Mouse (Mus musculus) left cerebral cortex, adult 2 months (tissue): ENCODE data around the gene Zfp639. TPM values are rescaled to one million over a fixed set of nuclear protein-coding genes. Genes with fewer than 3 reads are reported as not detected.

Source experiments
- DNase-seq, 2 experiments: peaks; one replicate each; pipeline ENCODE4 v3.0.0; 2021 to 2022; ENCODE audit warnings: low spot score in 2 of 2, mixed read lengths in 1 of 2; ENCODE audit errors: extremely low spot score in 1 of 2
- H3K27ac ChIP-seq: fragments of 200-600 bp; 2 replicates; pipeline ENCODE4 v1.8.1; 2022
- H3K4me3 ChIP-seq: fragments of 200-600 bp; 2 replicates; pipeline ENCODE4 v1.8.1; 2022
- CTCF ChIP-seq: fragments of 200-600 bp; IDR thresholded peaks from 2 replicates; pipeline ENCODE4 v1.8.1; 2022; ENCODE audit warnings: antibody characterized with exemption, mild to moderate bottlenecking, moderate library complexity
- intact Hi-C: fragments of 180-260 bp; cut with DNase I; formaldehyde crosslinking; loops from one replicate; pipeline ENCODE4 v1.15.1; 2025
- long read RNA-seq, 2 experiments: library from polyadenylated mRNA; stranded (forward); transcript quantifications; one replicate each; pipeline ENCODE4 v2.0.0; 2021; ENCODE audit warnings: borderline mapping rate in 2 of 2
- total RNA-seq, 2 experiments: library from RNA; stranded (reverse); gene quantifications; 2 replicates each; pipeline ENCODE4 v1.2.3; 2021

Gene Zfp639
- total RNA-seq, result 10 to 100 TPM; 36.1 to 37.0 TPM
- long read RNA-seq, experiment 1, partial matches to known transcripts, result 1 of 11 reads
- long read RNA-seq, experiment 1, other reads (novel, unspliced or antisense), result 6 of 11 reads
- long read RNA-seq, experiment 2, transcript Zfp639-202 (7 exons, 1,988 nt), result major isoform, 6 of 15 reads
- long read RNA-seq, experiment 2, partial matches to known transcripts, result 2 of 15 reads
- long read RNA-seq, experiment 2, other reads (novel, unspliced or antisense), result 4 of 15 reads

GRCm38 (mm10) chr3:32509496-32510374, at the start of gene Zfp639:
Gene Zfp639, plus strand, starts transcription at chr3:32510259.
- peak within 1 kb of the TSS; percentile 85 for H3K27ac ChIP-seq
- intact Hi-C loops, result loop anchor here (2.0 to 5.0 kb wide), 3 partner anchors 37 to 717 kb away; partner anchors contain the start of gene Pik3ca
- TF ChIP-seq CTCF, result no peak
- H3K4me3 ChIP-seq, result peak within 1 kb of the TSS; percentile 79
- DNase-seq, result no peak

DNA sequence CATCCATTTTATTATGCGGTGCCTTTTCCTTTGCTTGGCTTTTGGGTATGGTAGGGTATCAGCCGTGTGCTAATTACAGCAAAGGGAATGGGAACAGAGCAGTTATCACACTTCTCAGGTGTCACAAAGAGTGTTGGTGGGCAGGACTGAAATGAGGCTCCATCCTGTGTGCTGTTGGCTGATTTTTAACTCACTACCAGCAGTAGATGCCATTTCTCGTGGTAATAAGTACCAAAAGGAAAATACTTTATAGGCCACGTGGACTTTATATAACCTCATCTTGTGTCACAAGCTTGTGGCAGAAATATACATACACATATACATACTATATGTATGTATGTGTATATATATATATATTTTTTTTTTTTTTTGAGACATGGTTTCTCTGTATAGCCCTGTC, 42.7 kb upstream of the Zfp639 start:
- H3K4me3 ChIP-seq, result no peak overlapping the region
- H3K27ac ChIP-seq, result no peak overlapping the region
- intact Hi-C loops, result no loop called here
- TF ChIP-seq CTCF, result no peak
- DNase-seq, result no peak

DNA sequence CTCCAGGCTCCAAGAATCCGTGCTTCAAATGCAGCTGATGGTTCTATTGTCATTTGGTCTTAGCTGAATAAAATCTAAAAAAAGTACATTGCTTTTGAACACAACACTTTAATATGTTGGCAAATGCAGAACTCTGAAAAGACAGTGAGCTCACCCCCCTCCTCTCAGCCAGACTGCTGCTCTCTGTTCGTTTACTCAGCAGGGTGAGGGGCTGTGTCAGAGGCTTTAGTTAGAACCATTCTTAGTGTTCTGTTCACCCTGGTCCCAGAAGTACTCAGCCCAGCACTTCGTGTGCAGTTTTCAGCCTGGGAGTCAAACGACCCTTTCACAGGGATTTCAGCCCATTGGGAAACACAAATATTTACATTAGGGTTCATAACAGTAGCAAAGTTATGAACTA, 41.6 kb upstream of the Zfp639 start:
- TF ChIP-seq CTCF, result no peak
- Histone ChIP-seq H3K27ac (no peak overlapping the region), H3K4me3 (no peak overlapping the region)
- intact Hi-C loops, result no loop called here
- DNase-seq, result no peak

GRCm38 (mm10) chr3:32470449-32470848, 39.6 kb upstream of the Zfp639 start:
- H3K4me3 ChIP-seq, result no peak overlapping the region

GRCm38 (mm10) chr3:32471098-32471497, 39.0 kb upstream of the Zfp639 start:
- intact Hi-C loops, result loop anchor here (5.0 kb wide), 1 partner anchor 36 kb away; no protein-coding TSS in a partner anchor
- TF ChIP-seq CTCF, result no peak
- H3K4me3 ChIP-seq, result no peak overlapping the region
- DNase-seq, result peak in 1 of 2 experiments; percentile 21
- H3K27ac ChIP-seq, result no peak overlapping the region

More at GRCm38 (mm10) chr3:32470449-32470848, 39.6 kb upstream of the Zfp639 start:
- no peak for TF ChIP-seq CTCF
- DNase-seq, result no peak
- no peak overlapping the region for H3K27ac ChIP-seq
- intact Hi-C loops, result loop anchor here (5.0 kb wide), 1 partner anchor 37 kb away; no protein-coding TSS in a partner anchor

GRCm38 (mm10) chr3:32472191-32472900, 37.7 kb upstream of the Zfp639 start:
- DNase-seq, result no peak
- TF ChIP-seq CTCF, result no peak
- Histone ChIP-seq H3K27ac (no peak overlapping the region), H3K4me3 (no peak overlapping the region)
- intact Hi-C loops, result loop anchor here (5.0 kb wide), 1 partner anchor 35 kb away; no protein-coding TSS in a partner anchor

- DNase-seq, result no peak
- TF ChIP-seq CTCF, result no peak
- no peak overlapping the region for H3K27ac ChIP-seq
- H3K4me3 ChIP-seq, result no peak overlapping the region
- intact Hi-C loops, result loop anchor here (5.0 kb wide), 1 partner anchor 34 kb away; no protein-coding TSS in a partner anchor
Measured at GRCm38 (mm10) chr3:32473184-32473583, 36.9 kb upstream of the Zfp639 start.

GRCm38 (mm10) chr3:32479961-32480360, 30.1 kb upstream of the Zfp639 start:
- H3K4me3 ChIP-seq, result no peak overlapping the region
- TF ChIP-seq CTCF, result no peak
- intact Hi-C loops, result no loop called here
- DNase-seq, result no peak
- no peak overlapping the region for H3K27ac ChIP-seq

- no peak for TF ChIP-seq CTCF
Measured at GRCm38 (mm10) chr3:32483035-32483434, 27.0 kb upstream of the Zfp639 start.

DNA sequence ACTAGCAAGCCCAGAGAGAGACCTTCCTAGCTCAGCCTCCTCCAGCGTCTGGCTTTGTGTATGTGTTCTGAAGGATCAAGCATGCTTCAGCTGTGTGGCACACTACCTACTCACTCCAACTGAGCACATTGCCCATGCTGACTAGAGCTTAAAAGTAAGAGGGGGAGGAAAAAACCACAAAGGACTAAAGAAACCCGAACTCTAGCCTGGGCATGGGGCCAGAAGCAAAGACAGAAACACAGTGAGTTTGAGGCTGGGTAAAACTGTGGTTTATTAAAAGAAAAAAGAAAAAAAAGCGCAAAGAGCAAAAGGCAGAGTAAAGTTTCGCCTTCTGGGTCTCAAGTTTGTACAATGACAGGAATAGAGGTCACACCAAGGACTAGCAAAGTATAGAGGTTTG, 23.5 kb upstream of the Zfp639 start:
- H3K27ac ChIP-seq, result no peak overlapping the region
- no peak for TF ChIP-seq CTCF
- no peak for DNase-seq
- no peak overlapping the region for H3K4me3 ChIP-seq
- intact Hi-C loops, result no loop called here

More at GRCm38 (mm10) chr3:32483035-32483434, 27.0 kb upstream of the Zfp639 start:
- no peak overlapping the region for H3K27ac ChIP-seq
- H3K4me3 ChIP-seq, result no peak overlapping the region
- intact Hi-C loops, result no loop called here
- DNase-seq, result no peak

DNA sequence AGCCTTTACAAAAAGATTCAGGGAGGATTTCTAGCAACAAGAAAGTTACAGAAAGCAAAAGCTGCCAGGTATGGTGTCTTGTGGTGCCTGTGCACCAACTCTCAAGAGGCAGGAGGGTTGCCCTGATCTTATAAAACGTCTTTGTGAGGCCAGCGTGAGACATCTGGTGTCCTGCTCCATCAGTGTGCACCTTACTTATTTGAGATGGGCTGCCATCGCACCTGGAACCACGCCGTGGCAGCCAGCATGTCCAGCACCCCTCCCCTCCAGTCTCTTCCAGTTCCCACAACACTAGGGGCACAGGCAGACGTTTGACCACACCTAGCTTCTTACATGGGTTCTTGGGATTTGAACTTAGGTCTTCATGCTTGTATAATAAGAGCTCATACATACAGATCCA, 21.9 kb upstream of the Zfp639 start:
- no peak for DNase-seq
- H3K4me3 ChIP-seq, result no peak overlapping the region
- intact Hi-C loops, result no loop called here
- no peak overlapping the region for H3K27ac ChIP-seq
- TF ChIP-seq CTCF, result no peak
